Mouse (Mus musculus): ENCODE results near the gene Ulk4.
"Not testable (repeated sequence)": the region's sequence is repeated elsewhere in the genome, so short reads cannot be mapped to it uniquely, and the experiment has no call there.

The Ulk4 gene

DNA sequence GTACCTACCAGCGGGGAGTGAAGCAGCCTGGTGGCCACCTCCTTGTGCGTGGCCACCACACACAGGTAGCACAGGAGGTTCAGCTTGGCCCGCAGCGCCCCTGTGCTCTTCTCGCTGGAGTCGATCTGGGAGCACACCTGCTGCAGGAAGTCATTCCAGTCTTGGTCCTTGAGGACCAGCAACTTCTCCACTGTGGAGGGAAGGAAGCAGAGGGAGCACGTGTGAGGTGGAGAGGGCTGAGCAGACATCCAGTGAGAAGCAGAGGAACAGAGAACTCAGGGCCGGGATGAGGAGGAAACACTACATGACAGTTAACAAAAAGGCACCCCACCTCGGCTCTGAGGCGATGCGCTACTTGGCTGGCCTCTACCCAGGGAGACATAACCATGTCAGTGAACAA, 26.1 kb downstream of the Ulk4 start:
- no peak for DNase-seq (ENCODE audit: low spot score)

DNA sequence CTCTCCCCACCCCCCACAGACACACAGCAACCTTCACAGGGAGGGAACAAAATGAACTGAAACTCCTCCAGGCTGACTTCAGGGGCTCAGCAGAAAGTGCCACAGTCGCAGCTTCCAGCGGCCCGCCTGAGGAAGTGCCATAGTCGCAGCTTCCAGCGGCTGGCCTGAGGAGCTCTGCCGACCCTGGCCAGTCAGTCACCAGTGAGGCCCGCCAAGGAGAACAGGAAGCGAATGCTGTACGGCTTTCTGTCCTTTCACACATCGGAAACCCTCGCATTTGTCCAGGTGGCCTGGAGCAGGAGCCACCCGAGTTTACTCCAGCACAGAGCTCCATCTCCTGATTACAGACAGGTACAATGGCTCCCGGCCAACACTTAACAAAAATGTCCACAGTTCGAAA, 27.2 kb downstream of the Ulk4 start:
- DNase-seq (ENCODE audit: low spot score): no peak

DNA sequence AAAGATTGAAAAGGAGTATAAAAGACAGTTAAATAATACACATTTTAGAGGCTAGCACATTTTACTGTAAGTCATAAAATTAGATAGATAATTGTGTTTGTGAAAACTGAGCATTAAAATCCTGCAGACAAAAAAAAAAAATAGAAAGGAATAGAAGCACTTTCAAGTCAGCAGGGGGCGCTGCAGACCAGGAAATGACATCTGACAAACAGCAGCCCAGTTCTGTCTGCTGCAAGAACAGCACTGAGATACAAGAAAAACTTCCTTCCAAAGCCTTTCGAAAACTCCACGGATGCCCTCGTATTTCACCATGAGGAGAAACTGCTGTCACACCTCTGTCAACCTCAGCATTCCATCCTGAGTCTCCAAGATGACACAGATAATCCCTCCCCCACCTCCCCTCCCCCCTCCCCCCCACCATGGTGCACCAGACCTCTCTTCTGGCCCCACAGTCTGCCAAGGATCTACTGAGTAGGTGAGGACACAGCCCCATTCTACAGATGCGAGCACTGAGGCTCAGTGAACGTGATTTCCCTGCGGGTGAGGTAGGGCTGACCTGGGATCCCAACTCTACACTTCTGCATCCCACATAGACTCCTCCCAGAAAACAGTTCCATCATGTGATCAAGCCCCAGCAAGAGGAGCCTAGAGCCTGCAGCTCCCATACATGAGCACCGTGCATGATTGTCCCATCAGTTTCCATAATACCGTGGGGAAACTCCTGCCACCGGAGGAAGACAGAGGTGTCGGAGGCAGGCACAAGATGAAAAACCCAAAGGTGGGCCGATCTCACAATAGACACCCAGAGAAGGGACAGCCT, 28.8 kb downstream of the Ulk4 start:
- peak; percentile 82 for DNase-seq (ENCODE audit: low spot score)

DNA sequence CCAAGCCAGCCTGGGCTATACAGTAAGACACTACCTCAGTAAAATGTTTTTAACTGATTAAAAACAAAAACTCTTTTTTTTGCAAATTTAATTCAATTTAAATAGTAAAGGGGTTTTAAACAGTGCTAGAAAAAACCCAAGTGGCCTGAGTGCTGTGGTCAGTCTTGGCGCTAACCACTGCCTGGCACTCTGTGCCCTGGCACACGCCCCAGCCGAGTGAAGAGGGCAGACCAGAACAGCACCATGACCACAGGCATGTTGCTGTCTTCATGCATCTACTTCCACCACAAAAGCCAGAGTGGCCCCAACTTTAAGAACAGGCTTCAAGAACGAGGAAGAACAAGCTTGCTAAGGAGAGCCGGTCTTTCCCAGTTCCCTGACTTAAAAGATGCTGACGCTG, 29.9 kb downstream of the Ulk4 start:
- DNase-seq (ENCODE audit: low spot score): no peak

DNA sequence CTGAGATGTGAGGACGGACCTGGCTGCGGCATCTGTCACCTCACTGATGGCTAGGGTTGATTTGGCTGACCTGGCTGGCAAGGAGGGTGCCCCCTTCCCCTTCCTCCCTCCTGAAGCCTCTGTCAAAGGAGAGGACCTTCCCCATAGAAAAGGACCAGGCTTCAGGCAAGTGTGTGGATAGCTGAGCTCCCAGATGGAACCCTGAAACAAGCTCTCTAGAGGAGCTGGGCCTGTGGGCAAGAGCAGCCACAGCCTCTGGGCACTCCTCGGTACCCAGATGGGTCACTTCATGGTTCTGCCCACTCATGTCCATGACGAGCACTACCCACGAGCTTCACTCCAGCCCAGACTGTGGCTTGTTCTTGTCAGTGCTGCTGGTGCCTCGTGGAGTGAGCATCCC, 34.7 kb downstream of the Ulk4 start:
- DNase-seq (ENCODE audit: low spot score): no peak

- DNase-seq (ENCODE audit: low spot score): no peak
Observed at GRCm38 (mm10) chr9:121241806-121242205, 35.2 kb downstream of the Ulk4 start.

DNA sequence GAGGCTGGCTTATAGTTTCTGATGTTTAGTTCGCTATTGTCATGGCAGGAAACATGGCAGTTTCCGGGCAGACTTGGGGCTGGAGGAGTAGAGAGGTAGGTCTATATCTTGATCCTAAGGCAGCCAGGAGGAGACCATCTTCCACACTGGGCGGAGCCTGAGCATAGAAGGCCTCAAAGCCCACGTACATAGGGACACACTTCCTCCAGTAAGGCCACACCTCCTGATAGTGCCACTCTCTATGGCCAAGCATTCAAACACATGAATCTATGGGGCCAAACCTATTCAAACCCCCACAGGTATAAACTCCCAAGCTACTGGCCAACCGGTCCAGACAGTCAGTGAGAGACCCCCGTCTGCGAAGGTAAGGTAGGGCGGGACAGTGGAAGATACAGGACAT, 35.6 kb downstream of the Ulk4 start:
- DNase-seq (ENCODE audit: low spot score): no peak

GRCm38 (mm10) chr9:121240242-121240641, 36.8 kb downstream of the Ulk4 start:
- peak; percentile 77 for DNase-seq (ENCODE audit: low spot score)

GRCm38 (mm10) chr9:121239571-121239970, 37.4 kb downstream of the Ulk4 start:
- no peak for DNase-seq (ENCODE audit: low spot score)

DNA sequence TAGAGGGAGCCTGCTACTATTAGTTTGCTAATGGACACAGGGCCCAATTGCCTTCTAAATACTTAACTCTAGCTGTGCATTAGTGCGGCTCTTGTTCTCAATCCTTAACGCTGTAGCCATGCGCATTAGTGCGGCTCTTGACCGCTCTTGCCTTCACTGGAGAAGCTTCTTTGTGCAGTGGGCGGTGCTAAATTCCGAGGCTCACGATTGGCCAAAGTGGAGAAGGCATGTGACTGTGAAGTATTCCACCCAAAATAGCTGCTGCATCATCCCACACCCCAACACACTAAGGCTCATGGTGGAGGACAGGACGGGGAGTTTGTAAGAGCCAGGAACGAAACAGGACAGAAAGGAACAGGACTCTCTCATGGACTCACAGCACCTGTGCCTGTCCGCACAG, 58.4 kb downstream of the Ulk4 start:
- peak; percentile 3 for DNase-seq (ENCODE audit: low spot score)

- DNase-seq (ENCODE audit: low spot score): no peak
Observed at GRCm38 (mm10) chr9:121218230-121218629, 58.8 kb downstream of the Ulk4 start.

- DNase-seq (ENCODE audit: low spot score): peak; percentile 1
Observed at GRCm38 (mm10) chr9:121217742-121218141, 59.3 kb downstream of the Ulk4 start.

DNA sequence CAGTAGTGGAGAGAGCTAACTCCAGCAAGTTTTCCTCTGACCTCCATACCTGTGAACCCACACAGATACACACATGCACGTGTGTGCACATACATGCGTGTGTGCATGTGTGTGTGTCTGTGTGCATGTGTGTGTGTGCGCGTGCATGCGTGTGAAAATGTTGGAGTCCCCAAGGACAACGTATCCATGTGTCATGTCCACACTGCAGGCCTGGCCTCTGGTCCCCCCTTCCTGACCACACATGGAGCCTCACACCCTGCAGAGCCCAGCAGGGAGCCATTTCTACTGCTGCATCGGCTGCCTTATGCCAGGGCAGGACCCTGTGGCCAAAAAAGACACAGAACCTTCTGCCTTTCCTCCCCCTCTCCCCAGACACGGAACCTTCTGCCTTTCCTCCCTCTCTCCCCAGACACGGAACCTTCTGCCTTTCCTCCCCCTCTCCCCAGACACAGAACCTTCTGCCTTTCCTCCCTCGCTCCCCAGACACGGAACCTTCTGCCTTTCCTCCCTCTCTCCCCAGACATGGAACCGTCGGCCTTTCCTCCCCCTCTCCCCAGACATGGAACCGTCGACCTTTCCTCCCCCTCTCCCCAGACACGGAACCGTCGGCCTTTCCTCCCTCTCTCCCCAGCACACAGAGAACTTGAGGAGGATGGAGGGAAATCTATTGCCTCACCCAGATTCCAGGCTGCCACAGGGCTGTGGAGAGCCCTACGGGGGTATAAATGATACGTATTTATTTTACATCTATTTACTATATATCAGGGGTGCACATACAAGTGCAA, 60.3 kb downstream of the Ulk4 start:
- DNase-seq (ENCODE audit: low spot score): peak; percentile 2

DNA sequence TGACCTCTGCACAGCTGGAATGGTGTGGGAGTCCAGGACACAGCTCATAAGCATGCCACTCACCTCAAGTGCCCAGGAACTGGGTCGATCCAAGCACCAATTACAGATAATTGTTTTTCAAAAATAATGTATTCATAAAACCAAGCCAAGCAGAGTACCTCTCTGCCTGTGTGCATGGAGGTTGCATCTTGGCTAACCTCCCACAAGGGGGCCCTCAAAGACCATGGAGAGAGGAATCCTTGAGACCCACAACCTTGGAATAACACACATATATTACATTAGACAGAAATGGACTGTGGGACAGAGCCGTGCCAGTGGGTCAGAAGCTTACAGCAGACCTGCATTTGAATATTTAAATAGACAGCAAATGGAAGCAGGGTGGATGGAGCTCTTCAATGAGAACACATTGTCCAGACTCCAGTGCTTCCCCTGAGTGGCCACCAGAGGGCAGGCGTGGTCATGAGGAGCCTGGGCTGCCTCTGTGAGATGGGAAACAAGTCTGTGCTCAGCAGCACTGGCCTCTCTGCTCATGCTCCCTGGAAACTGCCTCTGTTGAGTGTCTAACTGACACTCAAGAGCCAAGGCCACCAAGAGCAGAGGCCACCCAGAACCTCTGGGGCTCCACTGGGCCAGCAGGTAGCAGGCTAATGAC, 61.5 kb downstream of the Ulk4 start:
- peak; percentile 61 for DNase-seq (ENCODE audit: low spot score)

- DNase-seq (ENCODE audit: low spot score): no peak
Observed at GRCm38 (mm10) chr9:121212322-121212721, 64.7 kb downstream of the Ulk4 start.

DNA sequence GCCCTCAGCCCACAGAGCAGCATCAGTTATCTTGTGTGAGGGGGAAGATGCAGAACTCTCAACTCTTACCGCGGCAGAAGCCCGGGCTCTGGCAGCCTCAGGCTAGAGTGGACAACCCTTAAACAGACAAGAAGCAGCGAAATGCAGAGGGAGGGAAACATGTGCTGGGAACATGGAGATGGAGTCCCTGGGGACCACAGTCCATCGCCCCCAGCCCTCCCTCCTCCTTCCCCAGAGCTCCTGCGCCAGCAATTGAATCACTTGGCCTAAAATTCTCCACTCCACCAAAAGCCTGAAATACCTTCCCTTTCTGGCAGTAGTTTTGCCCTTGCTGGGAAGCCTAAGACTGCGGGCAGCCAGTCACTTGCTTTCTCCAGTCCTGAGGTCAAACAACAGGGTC, 72.0 kb downstream of the Ulk4 start:
- DNase-seq (ENCODE audit: low spot score): no peak

- DNase-seq (ENCODE audit: low spot score): no peak
Observed at GRCm38 (mm10) chr9:121204149-121204800, 72.7 kb downstream of the Ulk4 start.

- DNase-seq (ENCODE audit: low spot score): no peak
Observed at GRCm38 (mm10) chr9:121203686-121204085, 73.3 kb downstream of the Ulk4 start.

GRCm38 (mm10) chr9:121199146-121199685, 77.8 kb downstream of the Ulk4 start:
- DNase-seq (ENCODE audit: low spot score): not testable (repeated sequence)

DNA sequence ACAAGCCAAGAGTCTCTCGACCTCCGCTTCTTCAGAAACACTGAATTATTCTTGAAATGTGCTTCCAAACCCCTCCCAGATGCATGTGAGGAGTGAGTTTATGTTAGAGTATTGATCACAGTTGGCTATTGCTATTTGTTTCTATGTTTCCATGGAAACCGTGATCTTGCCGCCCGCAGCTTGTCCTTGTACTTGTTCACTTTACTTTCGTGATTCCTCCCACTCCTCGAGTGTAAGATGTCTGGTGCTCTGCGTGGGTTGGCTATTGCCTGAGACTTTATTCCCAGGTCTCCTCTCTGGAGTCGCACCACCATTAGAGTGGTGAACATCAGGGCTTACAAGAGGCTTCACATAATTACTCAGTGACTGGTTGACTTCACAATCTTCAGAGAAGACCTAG, 80.5 kb downstream of the Ulk4 start:
- DNase-seq (ENCODE audit: low spot score): no peak

DNA sequence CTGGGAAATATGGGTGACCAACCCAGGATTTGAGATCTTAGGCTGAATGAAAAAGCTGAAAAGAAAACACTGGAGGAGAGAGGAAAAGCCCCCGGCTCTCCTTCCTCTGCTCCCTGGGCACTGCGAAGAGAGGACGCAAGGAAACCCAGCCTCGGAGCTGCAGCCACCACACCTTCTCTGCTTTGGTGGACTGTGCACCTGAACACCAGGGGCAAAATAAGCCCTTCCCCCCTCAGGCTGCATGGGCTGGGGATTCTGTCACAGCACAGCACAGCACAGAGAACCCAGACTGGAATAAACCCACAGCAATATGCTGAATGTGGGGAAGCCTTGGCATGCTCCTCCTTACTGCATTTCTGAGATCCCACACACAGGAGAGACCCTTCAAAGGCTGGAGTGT, 81.9 kb downstream of the Ulk4 start:
- no peak for DNase-seq (ENCODE audit: low spot score)

All from MN1 (cell line).